Mouse (Mus musculus): ENCODE measurements around the gene Uap1. TPM values are rescaled to one million over a fixed set of nuclear protein-coding genes. Genes with fewer than 3 reads are reported as not detected.

Uap1 gene
- polyA plus RNA-seq, 1 experiment from 2014 or later = 57.9 TPM

GRCm38 (mm10) chr1:170173991-170174813, 555 bp downstream of the Uap1 start:
- Histone ChIP-seq H3K4me3 (ENCODE audit: low read length) (peak overlapping the region; percentile 90), H3K27me3 (ENCODE audit: insufficient read depth, low read length) (no peaks in the 10 kb centered on the region), H3K9me3 (ENCODE audit: low read length) (no peaks in the 10 kb centered on the region), H3K9ac (replicated peaks; ENCODE audit: low read length) (peak overlapping the region; percentile 92), H3K4me1 (ENCODE audit: insufficient read depth, low read length) (peaks cover 6% of the 10 kb centered on the region), H3K36me3 (ENCODE audit: insufficient read depth, low read length) (no peaks in the 10 kb centered on the region), H3K27ac (ENCODE audit: low read length) (peak overlapping the region; percentile 71), H3K4me2 (replicated peaks; ENCODE audit: low read depth, low read length) (peak overlapping the region; percentile 75)
- peak; percentile 84 for ATAC-seq (ENCODE audit: low FRiP score, low TSS enrichment)
- WGBS = under 1% methylated on average over 50 of the region's 50 CpGs

- Histone ChIP-seq H3K36me3 (ENCODE audit: insufficient read depth, low read length) (peaks cover 13% of the 10 kb centered on the region; the same call in 1 of the 2 replicates), H3K9ac (replicated peaks; ENCODE audit: low read length) (no peak overlapping the region), H3K4me1 (ENCODE audit: insufficient read depth, low read length) (no peaks in the 10 kb centered on the region), H3K27ac (ENCODE audit: low read length) (no peak overlapping the region), H3K9me3 (ENCODE audit: low read length) (no peaks in the 10 kb centered on the region), H3K4me3 (ENCODE audit: low read length) (no peak overlapping the region), H3K27me3 (ENCODE audit: insufficient read depth, low read length) (no peaks in the 10 kb centered on the region), H3K4me2 (replicated peaks; ENCODE audit: low read depth, low read length) (no peak overlapping the region)
- WGBS = 91% methylated on average over 5 of the region's 6 CpGs
- ATAC-seq (ENCODE audit: low FRiP score, low TSS enrichment) = no peak
Observed at GRCm38 (mm10) chr1:170167781-170168180, 7.0 kb downstream of the Uap1 start.

- no peak for ATAC-seq (ENCODE audit: low FRiP score, low TSS enrichment)
- no peak overlapping the region for H3K27ac ChIP-seq (ENCODE audit: low read length)
- H3K9me3 ChIP-seq (ENCODE audit: low read length) = no peaks in the 10 kb centered on the region
- H3K4me3 ChIP-seq (ENCODE audit: low read length) = no peak overlapping the region
- 80% methylated on average over 3 of the region's 3 CpGs for WGBS
- H3K4me1 ChIP-seq (ENCODE audit: insufficient read depth, low read length) = no peaks in the 10 kb centered on the region
- H3K27me3 ChIP-seq (ENCODE audit: insufficient read depth, low read length) = no peaks in the 10 kb centered on the region
- H3K4me2 ChIP-seq (replicated peaks; ENCODE audit: low read depth, low read length) = no peak overlapping the region
- H3K36me3 ChIP-seq (ENCODE audit: insufficient read depth, low read length) = peaks cover 13% of the 10 kb centered on the region
- H3K9ac ChIP-seq (replicated peaks; ENCODE audit: low read length) = no peak overlapping the region
Observed at GRCm38 (mm10) chr1:170164913-170165312, 9.8 kb downstream of the Uap1 start.

GRCm38 (mm10) chr1:170164053-170164614, 10.6 kb downstream of the Uap1 start:
- ATAC-seq (ENCODE audit: low FRiP score, low TSS enrichment) = peak; percentile 76; the same call in 1 of the 2 replicates
- H3K27ac ChIP-seq (ENCODE audit: low read length) = peak overlapping the region; percentile 60; the same call in 1 of the 2 replicates

GRCm38 (mm10) chr1:170163398-170163943, 11.3 kb downstream of the Uap1 start:
- 85% methylated on average over 3 of the region's 3 CpGs for WGBS
- peak overlapping the region; percentile 60; the same call in 1 of the 2 replicates for H3K27ac ChIP-seq (ENCODE audit: low read length)

More at GRCm38 (mm10) chr1:170164053-170164614, 10.6 kb downstream of the Uap1 start:
- Histone ChIP-seq H3K27me3 (ENCODE audit: insufficient read depth, low read length) (no peaks in the 10 kb centered on the region), H3K4me2 (replicated peaks; ENCODE audit: low read depth, low read length) (no peak overlapping the region), H3K4me1 (ENCODE audit: insufficient read depth, low read length) (no peaks in the 10 kb centered on the region), H3K9ac (replicated peaks; ENCODE audit: low read length) (no peak overlapping the region), H3K4me3 (ENCODE audit: low read length) (no peak overlapping the region), H3K36me3 (ENCODE audit: insufficient read depth, low read length) (peaks cover 13% of the 10 kb centered on the region), H3K9me3 (ENCODE audit: low read length) (no peaks in the 10 kb centered on the region)
- whole genome bisulfite sequencing = 79% methylated on average over 2 of the region's 2 CpGs

GRCm38 (mm10) chr1:170161852-170162251, 12.9 kb downstream of the Uap1 start:
- Histone ChIP-seq H3K9ac (replicated peaks; ENCODE audit: low read length) (no peak overlapping the region), H3K36me3 (ENCODE audit: insufficient read depth, low read length) (peaks cover 24% of the 10 kb centered on the region), H3K4me2 (replicated peaks; ENCODE audit: low read depth, low read length) (no peak overlapping the region), H3K4me1 (ENCODE audit: insufficient read depth, low read length) (no peaks in the 10 kb centered on the region), H3K27me3 (ENCODE audit: insufficient read depth, low read length) (no peaks in the 10 kb centered on the region), H3K27ac (ENCODE audit: low read length) (no peak overlapping the region), H3K4me3 (ENCODE audit: low read length) (no peak overlapping the region), H3K9me3 (ENCODE audit: low read length) (no peaks in the 10 kb centered on the region)
- WGBS = 82% methylated on average over 6 of the region's 6 CpGs
- ATAC-seq (ENCODE audit: low FRiP score, low TSS enrichment) = no peak

More at GRCm38 (mm10) chr1:170163398-170163943, 11.3 kb downstream of the Uap1 start:
- Histone ChIP-seq H3K4me2 (replicated peaks; ENCODE audit: low read depth, low read length) (no peak overlapping the region), H3K9ac (replicated peaks; ENCODE audit: low read length) (no peak overlapping the region), H3K9me3 (ENCODE audit: low read length) (no peaks in the 10 kb centered on the region), H3K4me1 (ENCODE audit: insufficient read depth, low read length) (no peaks in the 10 kb centered on the region), H3K36me3 (ENCODE audit: insufficient read depth, low read length) (peaks cover 16% of the 10 kb centered on the region), H3K4me3 (ENCODE audit: low read length) (no peak overlapping the region), H3K27me3 (ENCODE audit: insufficient read depth, low read length) (no peaks in the 10 kb centered on the region)
- no peak for ATAC-seq (ENCODE audit: low FRiP score, low TSS enrichment)

- H3K9me3 ChIP-seq (ENCODE audit: low read length) = no peaks in the 10 kb centered on the region
- H3K27me3 ChIP-seq (ENCODE audit: insufficient read depth, low read length) = no peaks in the 10 kb centered on the region
- peaks cover 22% of the 10 kb centered on the region for H3K36me3 ChIP-seq (ENCODE audit: insufficient read depth, low read length)
- H3K4me1 ChIP-seq (ENCODE audit: insufficient read depth, low read length) = no peaks in the 10 kb centered on the region
- H3K9ac ChIP-seq (replicated peaks; ENCODE audit: low read length) = no peak overlapping the region
- WGBS = 68% methylated on average over 3 of the region's 3 CpGs
- ATAC-seq (ENCODE audit: low FRiP score, low TSS enrichment) = no peak
- H3K4me2 ChIP-seq (replicated peaks; ENCODE audit: low read depth, low read length) = no peak overlapping the region
- H3K27ac ChIP-seq (ENCODE audit: low read length) = no peak overlapping the region
- H3K4me3 ChIP-seq (ENCODE audit: low read length) = no peak overlapping the region
Observed at GRCm38 (mm10) chr1:170160397-170160938, 14.3 kb downstream of the Uap1 start.

- H3K36me3 ChIP-seq (ENCODE audit: insufficient read depth, low read length) = peaks cover 23% of the 10 kb centered on the region
- H3K4me2 ChIP-seq (replicated peaks; ENCODE audit: low read depth, low read length) = no peak overlapping the region
- H3K9ac ChIP-seq (replicated peaks; ENCODE audit: low read length) = no peak overlapping the region
- ATAC-seq (ENCODE audit: low FRiP score, low TSS enrichment) = no peak
- H3K4me3 ChIP-seq (ENCODE audit: low read length) = no peak overlapping the region
- no peaks in the 10 kb centered on the region for H3K9me3 ChIP-seq (ENCODE audit: low read length)
- H3K27me3 ChIP-seq (ENCODE audit: insufficient read depth, low read length) = no peaks in the 10 kb centered on the region
- WGBS = 84% methylated on average over 2 of the region's 2 CpGs
- H3K27ac ChIP-seq (ENCODE audit: low read length) = no peak overlapping the region
- H3K4me1 ChIP-seq (ENCODE audit: insufficient read depth, low read length) = no peaks in the 10 kb centered on the region
Observed at GRCm38 (mm10) chr1:170159707-170160106, 15.1 kb downstream of the Uap1 start.

GRCm38 (mm10) chr1:170155761-170156160, 19.0 kb downstream of the Uap1 start:
- Histone ChIP-seq H3K36me3 (ENCODE audit: insufficient read depth, low read length) (peaks cover 25% of the 10 kb centered on the region), H3K27ac (ENCODE audit: low read length) (no peak overlapping the region), H3K4me2 (replicated peaks; ENCODE audit: low read depth, low read length) (no peak overlapping the region), H3K27me3 (ENCODE audit: insufficient read depth, low read length) (no peaks in the 10 kb centered on the region), H3K4me1 (ENCODE audit: insufficient read depth, low read length) (no peaks in the 10 kb centered on the region), H3K4me3 (ENCODE audit: low read length) (no peak overlapping the region), H3K9me3 (ENCODE audit: low read length) (no peaks in the 10 kb centered on the region), H3K9ac (replicated peaks; ENCODE audit: low read length) (no peak overlapping the region)
- WGBS = 89% methylated on average over 5 of the region's 5 CpGs
- no peak for ATAC-seq (ENCODE audit: low FRiP score, low TSS enrichment)

Data from kidney, embryonic 16.5 days (tissue).